Mouse (Mus musculus): ENCODE measurements around the gene Pik3r5. TPM values are rescaled to one million over a fixed set of nuclear protein-coding genes. Genes with fewer than 3 reads are reported as not detected.

Pik3r5 gene
- polyA plus RNA-seq, 1 experiment from 2014 or later: 0.30 TPM

GRCm38 (mm10) chr11:68458086-68458485, 26.2 kb downstream of the Pik3r5 start:
- DNase-seq (no peak), ATAC-seq (ENCODE audit: insufficient read depth) (no peak)
- H3K36me3 ChIP-seq (ENCODE audit: insufficient read depth): no peaks in the 10 kb centered on the region
- H3K9ac ChIP-seq: no peak overlapping the region
- H3K27me3 ChIP-seq (ENCODE audit: insufficient read depth, low read length): no peaks in the 10 kb centered on the region
- H3K9me3 ChIP-seq (ENCODE audit: low read depth, low read length): no peaks in the 10 kb centered on the region
- no peak overlapping the region for H3K4me2 ChIP-seq
- H3K4me3 ChIP-seq (ENCODE audit: low read depth, low read length): no peak overlapping the region
- no peak overlapping the region for H3K27ac ChIP-seq (ENCODE audit: low read depth)
- WGBS: 77% methylated on average over 8 of the region's 8 CpGs
- no peaks in the 10 kb centered on the region for H3K4me1 ChIP-seq (ENCODE audit: insufficient read depth)
- TF ChIP-seq CTCF (IDR thresholded peaks at IDR 0.05; ENCODE audit: low read depth): no peak

- 64% methylated on average over 5 of the region's 5 CpGs for WGBS
- DNase-seq (no peak), ATAC-seq (ENCODE audit: insufficient read depth) (no peak)
- H3K27ac ChIP-seq (ENCODE audit: low read depth): no peak overlapping the region
- no peaks in the 10 kb centered on the region for H3K4me1 ChIP-seq (ENCODE audit: insufficient read depth)
- no peak for TF ChIP-seq CTCF (IDR thresholded peaks at IDR 0.05; ENCODE audit: low read depth)
- H3K4me3 ChIP-seq (ENCODE audit: low read depth, low read length): no peak overlapping the region
- H3K27me3 ChIP-seq (ENCODE audit: insufficient read depth, low read length): no peaks in the 10 kb centered on the region
- no peaks in the 10 kb centered on the region for H3K9me3 ChIP-seq (ENCODE audit: low read depth, low read length)
- H3K9ac ChIP-seq: no peak overlapping the region
- no peaks in the 10 kb centered on the region for H3K36me3 ChIP-seq (ENCODE audit: insufficient read depth)
- no peak overlapping the region for H3K4me2 ChIP-seq
Observed at GRCm38 (mm10) chr11:68459021-68459420, 27.1 kb downstream of the Pik3r5 start.

GRCm38 (mm10) chr11:68459486-68459885, 27.6 kb downstream of the Pik3r5 start:
- DNase-seq: no peak

GRCm38 (mm10) chr11:68462716-68463115, 30.8 kb downstream of the Pik3r5 start:
- Histone ChIP-seq H3K36me3 (ENCODE audit: insufficient read depth) (no peaks in the 10 kb centered on the region), H3K4me3 (ENCODE audit: low read depth, low read length) (no peak overlapping the region), H3K9ac (no peak overlapping the region), H3K27me3 (ENCODE audit: insufficient read depth, low read length) (no peaks in the 10 kb centered on the region), H3K4me1 (ENCODE audit: insufficient read depth) (no peaks in the 10 kb centered on the region), H3K4me2 (no peak overlapping the region), H3K27ac (ENCODE audit: low read depth) (no peak overlapping the region), H3K9me3 (ENCODE audit: low read depth, low read length) (no peaks in the 10 kb centered on the region)
- TF ChIP-seq CTCF (IDR thresholded peaks at IDR 0.05; ENCODE audit: low read depth): no peak
- DNase-seq (no peak), ATAC-seq (ENCODE audit: insufficient read depth) (no peak)
- 67% methylated on average over 3 of the region's 3 CpGs for WGBS

More at GRCm38 (mm10) chr11:68459486-68459885, 27.6 kb downstream of the Pik3r5 start:
- Histone ChIP-seq H3K9me3 (ENCODE audit: low read depth, low read length) (no peaks in the 10 kb centered on the region), H3K4me3 (ENCODE audit: low read depth, low read length) (no peak overlapping the region), H3K27me3 (ENCODE audit: insufficient read depth, low read length) (no peaks in the 10 kb centered on the region), H3K27ac (ENCODE audit: low read depth) (no peak overlapping the region), H3K9ac (no peak overlapping the region), H3K4me1 (ENCODE audit: insufficient read depth) (no peaks in the 10 kb centered on the region), H3K4me2 (no peak overlapping the region), H3K36me3 (ENCODE audit: insufficient read depth) (no peaks in the 10 kb centered on the region)
- no peak for ATAC-seq (ENCODE audit: insufficient read depth)
- TF ChIP-seq CTCF (IDR thresholded peaks at IDR 0.05; ENCODE audit: low read depth): no peak
- 70% methylated on average over 5 of the region's 5 CpGs for WGBS

GRCm38 (mm10) chr11:68464260-68464659, 32.3 kb downstream of the Pik3r5 start:
- no peak overlapping the region for H3K9ac ChIP-seq
- DNase-seq (no peak), ATAC-seq (ENCODE audit: insufficient read depth) (no peak)
- WGBS: 66% methylated on average over 5 of the region's 5 CpGs
- H3K4me1 ChIP-seq (ENCODE audit: insufficient read depth): no peaks in the 10 kb centered on the region
- H3K27me3 ChIP-seq (ENCODE audit: insufficient read depth, low read length): no peaks in the 10 kb centered on the region
- no peak overlapping the region for H3K27ac ChIP-seq (ENCODE audit: low read depth)
- H3K36me3 ChIP-seq (ENCODE audit: insufficient read depth): no peaks in the 10 kb centered on the region
- H3K9me3 ChIP-seq (ENCODE audit: low read depth, low read length): no peaks in the 10 kb centered on the region
- no peak overlapping the region for H3K4me2 ChIP-seq
- H3K4me3 ChIP-seq (ENCODE audit: low read depth, low read length): no peak overlapping the region
- no peak for TF ChIP-seq CTCF (IDR thresholded peaks at IDR 0.05; ENCODE audit: low read depth)

GRCm38 (mm10) chr11:68465090-68465489, 33.2 kb downstream of the Pik3r5 start:
- TF ChIP-seq CTCF (IDR thresholded peaks at IDR 0.05; ENCODE audit: low read depth): no peak
- H3K27me3 ChIP-seq (ENCODE audit: insufficient read depth, low read length): no peaks in the 10 kb centered on the region
- H3K36me3 ChIP-seq (ENCODE audit: insufficient read depth): no peaks in the 10 kb centered on the region
- H3K9ac ChIP-seq: no peak overlapping the region
- WGBS: 50% methylated on average over 2 of the region's 2 CpGs
- no peaks in the 10 kb centered on the region for H3K4me1 ChIP-seq (ENCODE audit: insufficient read depth)
- H3K9me3 ChIP-seq (ENCODE audit: low read depth, low read length): no peaks in the 10 kb centered on the region
- no peak for DNase-seq
- no peak overlapping the region for H3K4me3 ChIP-seq (ENCODE audit: low read depth, low read length)
- H3K4me2 ChIP-seq: no peak overlapping the region
- no peak for ATAC-seq (ENCODE audit: insufficient read depth)
- no peak overlapping the region for H3K27ac ChIP-seq (ENCODE audit: low read depth)

GRCm38 (mm10) chr11:68467441-68467840, 35.5 kb downstream of the Pik3r5 start:
- no peak for DNase-seq
- WGBS: 81% methylated on average over 7 of the region's 7 CpGs
- no peak overlapping the region for H3K4me2 ChIP-seq
- H3K4me1 ChIP-seq (ENCODE audit: insufficient read depth): no peaks in the 10 kb centered on the region
- TF ChIP-seq CTCF (IDR thresholded peaks at IDR 0.05; ENCODE audit: low read depth): no peak
- H3K36me3 ChIP-seq (ENCODE audit: insufficient read depth): no peaks in the 10 kb centered on the region
- no peaks in the 10 kb centered on the region for H3K9me3 ChIP-seq (ENCODE audit: low read depth, low read length)
- no peak overlapping the region for H3K9ac ChIP-seq
- H3K4me3 ChIP-seq (ENCODE audit: low read depth, low read length): no peak overlapping the region
- no peak overlapping the region for H3K27ac ChIP-seq (ENCODE audit: low read depth)
- no peak for ATAC-seq (ENCODE audit: insufficient read depth)
- no peaks in the 10 kb centered on the region for H3K27me3 ChIP-seq (ENCODE audit: insufficient read depth, low read length)
